Mouse (Mus musculus) stomach, embryonic 14.5 days (tissue): ENCODE data around the gene Znrf1. TPM values are rescaled to one million over a fixed set of nuclear protein-coding genes. Genes with fewer than 3 reads are reported as not detected.

Experiments used
- ATAC-seq: fragments of 200-750 bp; cut with Nextera tagmentation; 2 replicates; pipeline ENCODE4 v1.8.0; 2017; ENCODE audit warnings: low read depth, moderate TSS enrichment; ENCODE audit not compliant: insufficient number of reproducible peaks, insufficient read depth, low FRiP score
- H3K27ac ChIP-seq: fragments of 300-500 bp; sonication (generic); 2 replicates; pipeline ENCODE4 v1.5.1; 2014; ENCODE audit warnings: mild to moderate bottlenecking, low read length, moderate library complexity, mixed read lengths
- H3K27me3 ChIP-seq: fragments of 300-500 bp; sonication (generic); 2 replicates; pipeline ENCODE4 v1.6.1; 2014; ENCODE audit warnings: low read length, control low read depth, mixed read lengths; ENCODE audit not compliant: control insufficient read depth, insufficient read depth
- H3K36me3 ChIP-seq: fragments of 300-500 bp; sonication (generic); 2 replicates; pipeline ENCODE4 v1.6.1; 2014; ENCODE audit warnings: mild to moderate bottlenecking, control low read depth, low read length, moderate library complexity, mixed read lengths; ENCODE audit not compliant: control insufficient read depth, insufficient read depth
- H3K4me1 ChIP-seq: fragments of 300-500 bp; sonication (generic); 2 replicates; pipeline ENCODE4 v1.6.1; 2014; ENCODE audit warnings: low read length, control low read depth, mixed read lengths; ENCODE audit not compliant: control insufficient read depth, insufficient read depth
- H3K4me2 ChIP-seq: fragments of 300-500 bp; sonication (generic); replicated peaks from 2 replicates; pipeline ENCODE4 v1.6.1; 2014; ENCODE audit warnings: low read depth, low read length, control low read depth
- H3K4me3 ChIP-seq: fragments of 300-500 bp; sonication (generic); 2 replicates; pipeline ENCODE4 v1.5.1; 2014; ENCODE audit warnings: low read depth, low read length, control low read depth
- H3K9ac ChIP-seq: fragments of 300-500 bp; sonication (generic); replicated peaks from 2 replicates; pipeline ENCODE4 v1.6.1; 2014; ENCODE audit warnings: low read depth, mild to moderate bottlenecking, control low read depth, low read length, moderate library complexity, mixed read lengths
- H3K9me3 ChIP-seq: fragments of 300-500 bp; sonication (generic); 2 replicates; pipeline ENCODE4 v1.6.1; 2016; ENCODE audit warnings: low read depth, low read length, control low read depth; ENCODE audit not compliant: control insufficient read depth
- WGBS: fragments of 180-500 bp; shearing (Covaris S2); extraction: QIAGEN DNeasy Blood & Tissue Kit; methylation state at CpG from one replicate; pipeline ENCODE4 v1.1.7; 2014; 5-methylcytosine and 5-hydroxymethylcytosine counted together
- polyA plus RNA-seq: library from polyadenylated mRNA; unstranded; fragments of >200 nt; fragmentation: Nextera tagmentation; extraction: Ambion mirVana; gene quantifications from 2 replicates; pipeline ENCODE4 v1.2.1, GENCODE M21; 2014

Gene Znrf1
- polyA plus RNA-seq, 1 experiment from 2014 or later: 37.7 TPM

DNA sequence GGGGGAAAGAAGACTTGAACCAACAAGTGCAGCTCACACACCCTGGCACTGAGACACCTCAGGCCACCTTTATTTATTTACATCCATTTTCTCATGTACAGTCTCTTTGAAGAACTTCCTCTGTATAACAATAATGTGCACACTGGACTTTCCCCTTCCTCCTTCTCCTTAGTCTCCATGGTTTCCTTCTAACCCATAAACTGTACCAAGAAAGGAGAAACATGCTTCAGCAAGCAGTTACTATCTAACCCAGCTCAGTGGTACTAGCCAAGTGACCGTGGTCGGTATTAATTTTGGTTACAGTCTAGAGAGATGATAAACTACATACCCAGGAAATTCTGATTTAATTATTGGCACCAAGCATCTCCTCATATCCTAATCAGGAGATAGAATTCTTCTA lies 117.6 kb downstream of the Znrf1 start:
- H3K9me3 ChIP-seq: no peaks in the 10 kb centered on the region; the same call in 1 of the 2 replicates
- H3K4me3 ChIP-seq: no peak overlapping the region
- no peak for ATAC-seq
- no peaks in the 10 kb centered on the region for H3K4me1 ChIP-seq
- H3K36me3 ChIP-seq: no peaks in the 10 kb centered on the region
- no peak overlapping the region for H3K27ac ChIP-seq
- WGBS: 93% methylated on average over 2 of the region's 2 CpGs
- H3K9ac ChIP-seq: no peak overlapping the region
- no peaks in the 10 kb centered on the region for H3K27me3 ChIP-seq
- no peak overlapping the region for H3K4me2 ChIP-seq

DNA sequence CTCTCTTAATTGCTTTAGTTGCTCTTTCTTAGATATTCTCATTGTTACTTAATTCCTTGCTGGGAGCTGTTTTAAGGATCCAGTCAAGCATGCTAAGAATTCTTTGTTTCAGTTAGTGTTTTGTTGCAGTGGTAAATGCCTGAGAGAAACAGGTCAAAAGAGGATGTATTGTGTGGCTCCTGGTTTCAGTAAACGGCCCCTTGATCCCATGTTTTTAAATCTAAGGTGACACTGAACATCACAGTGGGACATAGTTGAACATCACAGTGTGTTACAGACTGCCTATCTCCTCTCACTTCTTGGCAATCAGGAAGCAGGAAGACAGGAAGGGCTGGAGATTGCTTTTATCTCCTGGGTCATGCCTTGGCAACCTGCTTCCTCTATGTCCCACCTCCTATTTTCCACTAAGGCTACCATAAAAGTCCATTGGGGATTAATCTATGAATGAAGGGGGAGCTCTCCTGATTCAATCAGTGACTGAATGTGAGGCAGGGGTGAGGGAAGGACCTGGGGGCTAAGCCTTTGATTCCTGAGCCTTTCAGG lies 121.5 kb downstream of the Znrf1 start:
- H3K4me2 ChIP-seq: no peak overlapping the region
- ATAC-seq: no peak
- H3K36me3 ChIP-seq: peaks cover 9% of the 10 kb centered on the region; the same call in 1 of the 2 replicates
- H3K27me3 ChIP-seq: no peaks in the 10 kb centered on the region
- 47% methylated on average over 1 of the region's 1 CpGs for WGBS
- H3K4me3 ChIP-seq: no peak overlapping the region
- no peaks in the 10 kb centered on the region for H3K4me1 ChIP-seq
- H3K27ac ChIP-seq: no peak overlapping the region
- no peaks in the 10 kb centered on the region; the same call in 1 of the 2 replicates for H3K9me3 ChIP-seq
- no peak overlapping the region for H3K9ac ChIP-seq

DNA sequence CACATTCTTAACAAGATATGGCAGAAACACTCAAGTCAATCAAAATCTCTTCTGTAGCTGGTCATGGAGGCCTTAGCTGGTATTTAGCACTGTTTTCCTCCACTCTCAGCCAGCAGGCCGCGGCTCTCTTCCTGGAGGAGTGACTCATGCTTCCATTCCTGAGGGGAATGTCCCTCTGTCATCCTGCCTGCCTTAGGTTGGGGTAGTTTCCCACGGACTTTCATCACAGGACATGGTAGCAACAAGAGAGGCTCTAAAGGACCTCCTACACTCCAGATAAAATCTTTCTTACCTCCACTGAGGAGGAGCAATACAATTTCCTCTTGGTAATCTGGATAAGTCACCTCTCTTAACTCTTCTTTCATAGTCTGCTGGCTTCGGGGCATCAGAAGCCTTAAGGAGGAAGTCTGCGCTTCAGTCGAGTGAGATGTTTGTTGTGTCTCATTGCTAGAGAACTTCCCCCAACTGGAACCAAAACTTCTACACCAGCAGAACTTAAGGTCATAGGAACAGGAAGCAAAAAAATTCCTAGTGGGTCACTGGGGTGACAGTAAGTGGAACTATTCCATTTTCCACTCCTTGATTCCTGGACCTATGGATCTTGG lies 123.0 kb downstream of the Znrf1 start:
- no peaks in the 10 kb centered on the region for H3K4me1 ChIP-seq
- ATAC-seq: no peak
- H3K9ac ChIP-seq: no peak overlapping the region
- H3K27me3 ChIP-seq: no peaks in the 10 kb centered on the region
- no peaks in the 10 kb centered on the region; the same call in 1 of the 2 replicates for H3K9me3 ChIP-seq
- peaks cover 9% of the 10 kb centered on the region; the same call in 1 of the 2 replicates for H3K36me3 ChIP-seq
- H3K4me3 ChIP-seq: no peak overlapping the region
- 80% methylated on average over 6 of the region's 6 CpGs for WGBS
- no peak overlapping the region for H3K4me2 ChIP-seq
- no peak overlapping the region for H3K27ac ChIP-seq

DNA sequence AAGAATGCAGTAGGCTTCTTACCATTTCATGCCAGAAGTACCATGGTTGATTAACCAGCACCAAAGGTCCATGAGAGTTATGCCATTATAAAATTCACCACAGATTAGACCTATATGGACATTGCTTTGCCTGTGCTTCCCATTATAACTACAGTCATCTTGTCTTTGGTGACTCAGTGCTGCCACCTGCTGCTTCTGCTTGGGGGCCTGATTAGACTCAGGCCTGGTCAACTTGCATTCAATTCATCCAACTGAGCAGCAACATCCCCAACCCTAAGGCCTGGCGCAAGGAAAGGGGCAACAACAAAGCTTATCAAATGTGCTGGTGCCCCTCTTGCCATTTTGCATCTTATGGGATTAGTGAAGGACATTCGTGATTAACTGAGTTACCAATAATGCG lies 126.6 kb downstream of the Znrf1 start:
- no peak overlapping the region for H3K4me3 ChIP-seq
- no peak overlapping the region for H3K4me2 ChIP-seq
- H3K9me3 ChIP-seq: no peaks in the 10 kb centered on the region
- H3K4me1 ChIP-seq: no peaks in the 10 kb centered on the region
- H3K36me3 ChIP-seq: peaks cover 9% of the 10 kb centered on the region; the same call in 1 of the 2 replicates
- H3K27ac ChIP-seq: no peak overlapping the region
- H3K27me3 ChIP-seq: no peaks in the 10 kb centered on the region
- no peak for ATAC-seq
- H3K9ac ChIP-seq: no peak overlapping the region
- 81% methylated on average over 3 of the region's 3 CpGs for WGBS

DNA sequence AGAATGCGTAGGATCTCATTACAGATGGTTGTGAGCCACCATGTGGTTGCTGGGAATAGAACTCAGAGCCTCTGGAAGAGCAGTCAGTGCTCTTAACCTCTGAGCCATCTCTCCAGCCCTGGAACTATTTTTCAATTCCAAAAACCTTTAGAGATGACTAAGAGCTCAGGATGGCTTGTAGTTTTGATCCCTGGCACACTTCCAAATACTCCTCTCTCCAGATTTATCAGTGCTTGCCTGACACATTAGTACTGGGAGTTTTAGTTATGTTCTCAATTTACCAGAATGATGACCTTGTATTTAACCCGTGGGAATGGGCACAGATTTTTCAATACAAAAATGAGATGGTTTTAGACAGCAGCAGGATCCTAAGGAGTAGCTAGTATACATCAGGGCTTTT lies 130.9 kb downstream of the Znrf1 start:
- Histone ChIP-seq H3K4me1 (no peaks in the 10 kb centered on the region), H3K27ac (no peak overlapping the region), H3K9ac (no peak overlapping the region), H3K4me2 (no peak overlapping the region), H3K9me3 (no peaks in the 10 kb centered on the region), H3K27me3 (no peaks in the 10 kb centered on the region), H3K4me3 (no peak overlapping the region), H3K36me3 (peaks cover 17% of the 10 kb centered on the region)
- 78% methylated on average over 2 of the region's 2 CpGs for WGBS
- no peak for ATAC-seq

Other genes starting within 250 kb of the Znrf1 start
- 54.7 and 55.8 TPM in 2 replicates for gene Rfwd3, start 235.9 kb upstream of the Znrf1 start, polyA plus RNA-seq
- 0.74 and 1.8 TPM in 2 replicates for gene Mlkl, start 197.9 kb upstream of the Znrf1 start, polyA plus RNA-seq
- gene Fa2h, start 142.3 kb upstream of the Znrf1 start, polyA plus RNA-seq: 4.9 and 5.8 TPM in 2 replicates
- 5.4 and 6.8 TPM in 2 replicates for gene Wdr59, start 14.0 kb upstream of the Znrf1 start, polyA plus RNA-seq
- 1.3 and 1.5 TPM in 2 replicates for gene Ldhd, start 94.3 kb downstream of the Znrf1 start, polyA plus RNA-seq
- gene Zfp1, start 107.3 kb downstream of the Znrf1 start, polyA plus RNA-seq: 26.3 and 26.7 TPM in 2 replicates
- gene Ctrb1, start 154.9 kb downstream of the Znrf1 start, polyA plus RNA-seq: 201 TPM in 1 of 2 replicates, not detected in the other
- gene Bcar1, start 207.7 kb downstream of the Znrf1 start, polyA plus RNA-seq: 43.5 and 46.5 TPM in 2 replicates